Mouse (Mus musculus): ENCODE data around the gene Pla2g2f. TPM values are rescaled to one million over a fixed set of nuclear protein-coding genes. Genes with fewer than 3 reads are reported as not detected.

The Pla2g2f gene
- total and polyA plus RNA-seq, 3 experiments = not detected

DNA sequence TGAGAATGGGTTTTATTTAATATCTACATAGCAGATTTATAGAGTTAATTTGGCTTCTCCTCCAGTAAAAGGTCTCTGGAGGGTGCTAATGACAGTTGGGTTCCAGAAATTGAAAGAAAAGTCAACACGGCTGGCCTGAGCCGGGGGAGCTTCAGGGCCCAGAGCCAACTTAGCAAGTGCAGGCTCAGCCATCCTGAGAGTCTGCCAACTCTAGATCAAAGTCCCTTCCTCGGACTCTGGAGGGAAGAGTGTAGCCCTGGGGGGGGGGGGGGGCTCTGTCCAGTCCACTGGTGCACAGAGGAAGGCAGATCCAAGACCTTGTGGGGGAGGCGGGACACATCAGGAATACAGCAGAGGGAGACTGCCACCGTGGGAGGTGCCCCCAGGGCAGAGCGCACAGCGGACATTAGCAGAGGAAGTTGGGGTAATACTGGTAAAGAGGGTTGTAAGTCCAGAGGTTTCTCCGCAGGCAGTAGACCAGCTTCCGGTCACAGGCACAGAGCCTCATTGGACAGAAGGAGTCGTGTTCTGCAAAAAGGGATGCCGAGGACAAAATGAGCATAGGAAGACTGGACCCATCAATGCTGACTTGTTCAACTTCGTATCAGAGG lies 42.8 kb upstream of the Pla2g2f start:
- DNase-seq (ENCODE audit: extremely low read depth) = no peak
- no peaks in the 10 kb centered on the region for H3K79me2 ChIP-seq (replicated peaks; ENCODE audit: control insufficient read depth, extremely low read depth, insufficient read depth, poor library complexity, severe bottlenecking)

GRCm38 (mm10) chr4:138797217-138797570 lies 39.8 kb upstream of the Pla2g2f start:
- Histone ChIP-seq H3K4me3 (replicated peaks in 1 of 3; ENCODE audit: low read depth in 2 of 3, low read length in 2 of 3, poor library complexity in 1 of 3) (no peak overlapping the region), H3K27me3 (replicated peaks) (peaks cover 92% of the 10 kb centered on the region), H3K36me3 (replicated peaks in 1 of 2; ENCODE audit: control insufficient read depth in 1 of 2, insufficient read depth in 1 of 2, low read length in 1 of 2) (no peaks in the 10 kb centered on the region), H3K27ac (ENCODE audit: insufficient read depth, low read depth) (no peak overlapping the region), H3K79me2 (replicated peaks; ENCODE audit: control insufficient read depth, extremely low read depth, insufficient read depth, poor library complexity, severe bottlenecking) (no peaks in the 10 kb centered on the region), H3K9me3 (replicated peaks; ENCODE audit: low read length) (peaks cover 3% of the 10 kb centered on the region), H3K9ac (ENCODE audit: insufficient read depth, low read depth) (no peak overlapping the region), H3K4me2 (ENCODE audit: insufficient read depth, low read depth, poor library complexity, severe bottlenecking) (no peak overlapping the region), H3K4me1 (ENCODE audit: control insufficient read depth in 1 of 2, insufficient read depth in 2 of 2) (no peaks in the 10 kb centered on the region)
- dilution Hi-C loops (cut with MboI; ENCODE audit: extremely low pct_ligation_motif_present, extremely low pct_unique_long_range_greater_than_20kb, low sequenced_read_pairs) (no loop called here), in situ Hi-C loops (cut with MboI; ENCODE audit: low pct_ligation_motif_present, low pct_unique_long_range_greater_than_20kb, low sequenced_read_pairs) (no loop called here)
- no peak for DNase-seq (ENCODE audit: extremely low read depth)
- no peak for TF ChIP-seq MAZ (IDR thresholded peaks at IDR 0.05; ENCODE audit: low read depth, low read length)
- no peak for TF ChIP-seq ZC3H11A (IDR thresholded peaks at IDR 0.05; ENCODE audit: low read depth, low read length)
- no peak for TF ChIP-seq CHD2 (IDR thresholded peaks at IDR 0.05; ENCODE audit: low read length)
- TF ChIP-seq IRF4 (IDR thresholded peaks at IDR 0.05; ENCODE audit: low read depth, low read length) = no peak

More for the DNA sequence above, 42.8 kb upstream of the Pla2g2f start:
- dilution Hi-C loops (cut with MboI; ENCODE audit: extremely low pct_ligation_motif_present, extremely low pct_unique_long_range_greater_than_20kb, low sequenced_read_pairs) (no loop called here), in situ Hi-C loops (cut with MboI; ENCODE audit: low pct_ligation_motif_present, low pct_unique_long_range_greater_than_20kb, low sequenced_read_pairs) (no loop called here)
- Histone ChIP-seq H3K4me3 (replicated peaks in 1 of 3; ENCODE audit: low read depth in 2 of 3, low read length in 2 of 3, poor library complexity in 1 of 3) (no peak overlapping the region), H3K36me3 (replicated peaks in 1 of 2; ENCODE audit: control insufficient read depth in 1 of 2, insufficient read depth in 1 of 2, low read length in 1 of 2) (no peaks in the 10 kb centered on the region), H3K9me3 (replicated peaks; ENCODE audit: low read length) (peaks cover 5% of the 10 kb centered on the region), H3K9ac (ENCODE audit: insufficient read depth, low read depth) (no peak overlapping the region), H3K27ac (ENCODE audit: insufficient read depth, low read depth) (no peak overlapping the region), H3K4me2 (ENCODE audit: insufficient read depth, low read depth, poor library complexity, severe bottlenecking) (no peak overlapping the region), H3K4me1 (ENCODE audit: control insufficient read depth in 1 of 2, insufficient read depth in 2 of 2) (no peaks in the 10 kb centered on the region), H3K27me3 (replicated peaks) (peaks cover 97% of the 10 kb centered on the region)
- TF ChIP-seq NELFE (IDR thresholded peaks at IDR 0.05; ENCODE audit: low read depth, low read length) = no peak
- TF ChIP-seq CTCF (conservative IDR thresholded peaks at IDR 0.05 in 1 of 2, IDR thresholded peaks at IDR 0.05 in 1 of 2; ENCODE audit: low read depth in 2 of 2, low read length in 2 of 2) = no peak
- no peak for TF ChIP-seq ZKSCAN1 (IDR thresholded peaks at IDR 0.05; ENCODE audit: borderline replicate concordance, low read depth, low read length)
- no peak for TF ChIP-seq E2F4 (IDR thresholded peaks at IDR 0.05; ENCODE audit: insufficient replicate concordance, low read depth, low read length)
- TF ChIP-seq GABPA (IDR thresholded peaks at IDR 0.05; ENCODE audit: insufficient replicate concordance, low read depth, low read length) = no peak
- no peak for TF ChIP-seq ELF1 (IDR thresholded peaks at IDR 0.05; ENCODE audit: low read depth, low read length)
- no peak for TF ChIP-seq EP300 (IDR thresholded peaks at IDR 0.05; ENCODE audit: low read length)
- TF ChIP-seq ZMIZ1 (IDR thresholded peaks at IDR 0.05; ENCODE audit: low read depth, low read length) = no peak
- no peak for TF ChIP-seq MYC (IDR thresholded peaks at IDR 0.05; ENCODE audit: low read depth, low read length)
- TF ChIP-seq MAFK (IDR thresholded peaks at IDR 0.05; ENCODE audit: insufficient replicate concordance, low read length) = no peak
